Mouse (Mus musculus) hindbrain, postnatal 0 days (tissue): ENCODE results near the gene Hist2h4. TPM values are rescaled to one million over a fixed set of nuclear protein-coding genes. Genes with fewer than 3 reads are reported as not detected.
"Not testable (repeated sequence)": the region's sequence is repeated elsewhere in the genome, so short reads cannot be mapped to it uniquely, and the experiment has no call there.

Source experiments
- ATAC-seq: fragments of 200-750 bp; cut with Nextera tagmentation; 2 replicates; pipeline ENCODE4 v1.8.0; 2017; ENCODE audit warnings: mild to moderate bottlenecking, moderate TSS enrichment, moderate library complexity
- DNase-seq: peaks from one replicate; pipeline ENCODE4 v3.0.0-alpha.2; 2015; ENCODE audit warnings: low spot score
- H3K27ac ChIP-seq: fragments of 300-500 bp; sonication (generic); 2 replicates; pipeline ENCODE4 v1.5.1; 2014; ENCODE audit warnings: mild to moderate bottlenecking
- H3K27me3 ChIP-seq: fragments of 300-500 bp; sonication (generic); 2 replicates; pipeline ENCODE4 v1.6.1; 2014; ENCODE audit warnings: low read length, mixed read lengths; ENCODE audit not compliant: insufficient read depth
- H3K36me3 ChIP-seq: fragments of 300-500 bp; sonication (generic); 2 replicates; pipeline ENCODE4 v1.6.1; 2014; ENCODE audit warnings: low read length, mixed read lengths; ENCODE audit not compliant: insufficient read depth
- H3K4me1 ChIP-seq: fragments of 300-500 bp; sonication (generic); 2 replicates; pipeline ENCODE4 v1.6.1; 2014; ENCODE audit warnings: antibody characterized with exemption, low read length, mixed read lengths; ENCODE audit not compliant: insufficient read depth
- H3K4me2 ChIP-seq: fragments of 300-500 bp; sonication (generic); 2 replicates; pipeline ENCODE4 v1.6.1; 2014; ENCODE audit warnings: low read depth, mild to moderate bottlenecking, low read length, moderate library complexity, mixed read lengths
- H3K4me3 ChIP-seq: fragments of 300-500 bp; sonication (generic); 2 replicates; pipeline ENCODE4 v1.5.1; 2014; ENCODE audit warnings: low read length
- H3K9ac ChIP-seq: fragments of 300-500 bp; sonication (generic); replicated peaks from 2 replicates; pipeline ENCODE4 v1.6.1; 2014; ENCODE audit warnings: mild to moderate bottlenecking, low read length, moderate library complexity, mixed read lengths
- H3K9me3 ChIP-seq: fragments of 300-500 bp; sonication (generic); 2 replicates; pipeline ENCODE4 v1.6.1; 2016; ENCODE audit warnings: low read length, mixed read lengths
- CTCF ChIP-seq: IDR thresholded peaks from 2 replicates; pipeline ENCODE4 v1.5.1; 2016; ENCODE audit warnings: antibody characterized with exemption, control low read depth, low read depth
- WGBS: fragments of 180-500 bp; shearing (Covaris S2); extraction: QIAGEN DNeasy Blood & Tissue Kit; methylation state at CpG from one replicate; pipeline ENCODE4 v1.1.7; 2014; 5-methylcytosine and 5-hydroxymethylcytosine counted together
- polyA plus RNA-seq: library from polyadenylated mRNA; unstranded; fragments of >200 nt; fragmentation: Nextera tagmentation; extraction: Ambion mirVana; gene quantifications from 2 replicates; pipeline ENCODE4 v1.2.1, GENCODE M21; 2015
- total RNA-seq: library from RNA; depleted of rRNA; stranded (reverse); fragments of >200 nt; gene quantifications from 2 replicates; pipeline ENCODE4 v1.2.3, GENCODE M21; 2014

Gene Hist2h4
- total and polyA plus RNA-seq, 2 experiments from 2014 or later, result 10.2 to 159 TPM

GRCm38 (mm10) chr3:96254683-96255355 is 8.3 kb downstream of the Hist2h4 start:
- H3K9ac ChIP-seq, result no peak overlapping the region
- ATAC-seq (peak; percentile 70), DNase-seq (peak; percentile 64)
- H3K4me3 ChIP-seq, result no peak overlapping the region
- no peaks in the 10 kb centered on the region for H3K4me1 ChIP-seq
- 43% methylated on average over 10 of the region's 10 CpGs for WGBS
- H3K9me3 ChIP-seq, result no peaks in the 10 kb centered on the region
- no peak overlapping the region for H3K27ac ChIP-seq
- no peak overlapping the region for H3K4me2 ChIP-seq
- H3K36me3 ChIP-seq, result no peaks in the 10 kb centered on the region
- no peaks in the 10 kb centered on the region for H3K27me3 ChIP-seq
- no peak for TF ChIP-seq CTCF

- no peak overlapping the region for H3K4me2 ChIP-seq
- no peaks in the 10 kb centered on the region for H3K27me3 ChIP-seq
- H3K9ac ChIP-seq, result no peak overlapping the region
- H3K27ac ChIP-seq, result no peak overlapping the region
- WGBS, result 96% methylated on average over 3 of the region's 3 CpGs
- H3K4me1 ChIP-seq, result no peaks in the 10 kb centered on the region
- DNase-seq (no peak), ATAC-seq (no peak)
- H3K9me3 ChIP-seq, result no peaks in the 10 kb centered on the region
- no peak overlapping the region for H3K4me3 ChIP-seq
- no peaks in the 10 kb centered on the region for H3K36me3 ChIP-seq
- TF ChIP-seq CTCF, result no peak
Measured at GRCm38 (mm10) chr3:96251787-96252186, 11.3 kb downstream of the Hist2h4 start.

DNA sequence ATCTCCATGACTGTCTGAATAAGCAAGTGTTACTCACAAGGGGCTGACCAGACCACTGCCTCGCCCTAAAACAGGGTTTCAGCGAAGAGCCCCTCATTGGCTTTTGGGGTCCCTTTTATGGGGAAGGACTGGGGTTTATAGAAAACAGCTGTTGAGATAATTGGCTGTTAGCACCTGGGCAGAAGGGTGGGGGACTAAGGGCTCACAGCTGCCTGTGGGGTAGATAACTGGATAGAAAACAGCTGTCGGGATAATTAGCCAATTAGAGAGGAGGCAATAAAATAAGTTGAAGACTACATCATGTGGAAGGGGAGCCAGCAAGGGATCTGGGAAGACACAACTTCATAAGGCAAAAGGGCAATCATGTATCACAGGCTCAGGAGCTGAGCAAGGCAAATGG is 12.2 kb downstream of the Hist2h4 start:
- H3K27me3 ChIP-seq, result no peaks in the 10 kb centered on the region
- no peaks in the 10 kb centered on the region for H3K4me1 ChIP-seq
- 83% methylated on average over 3 of the region's 3 CpGs for WGBS
- H3K9ac ChIP-seq, result no peak overlapping the region
- H3K4me2 ChIP-seq, result no peak overlapping the region
- ATAC-seq, result no peak
- no peak for DNase-seq
- H3K36me3 ChIP-seq, result no peaks in the 10 kb centered on the region
- H3K4me3 ChIP-seq, result no peak overlapping the region
- no peaks in the 10 kb centered on the region for H3K9me3 ChIP-seq
- TF ChIP-seq CTCF, result no peak
- no peak overlapping the region for H3K27ac ChIP-seq

DNA sequence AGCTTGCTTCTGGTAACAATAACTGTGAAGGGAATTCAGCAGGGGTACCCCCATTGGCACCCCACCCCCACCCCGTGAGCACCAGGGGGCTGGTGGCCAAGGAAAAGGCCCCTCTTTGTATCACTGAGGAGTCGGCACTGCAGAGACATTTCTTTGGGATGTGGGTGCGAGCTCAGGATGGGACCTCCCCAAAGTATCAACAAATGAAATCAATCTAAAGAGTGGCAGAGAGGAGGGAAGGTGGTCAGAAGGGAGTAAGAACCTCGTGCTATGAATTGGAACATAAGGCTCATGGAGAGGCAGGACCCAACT is 14.1 kb downstream of the Hist2h4 start:
- H3K4me1 ChIP-seq, result no peaks in the 10 kb centered on the region

GRCm38 (mm10) chr3:96248141-96249033 is 14.7 kb downstream of the Hist2h4 start:
- Histone ChIP-seq H3K4me2 (peak overlapping the region; percentile 51), H3K4me3 (peak overlapping the region; percentile 28; the same call in 1 of the 2 replicates), H3K9me3 (no peaks in the 10 kb centered on the region), H3K36me3 (no peaks in the 10 kb centered on the region), H3K27ac (no peak overlapping the region), H3K27me3 (no peaks in the 10 kb centered on the region), H3K9ac (no peak overlapping the region), H3K4me1 (no peaks in the 10 kb centered on the region)
- TF ChIP-seq CTCF, result no peak
- 51% methylated on average over 6 of the region's 6 CpGs for WGBS
- ATAC-seq (no peak), DNase-seq (no peak)

More for the DNA sequence above, 14.1 kb downstream of the Hist2h4 start:
- H3K36me3 ChIP-seq, result no peaks in the 10 kb centered on the region
- no peak overlapping the region for H3K9ac ChIP-seq
- peak overlapping the region; percentile 51; the same call in 1 of the 2 replicates for H3K4me2 ChIP-seq
- no peak overlapping the region for H3K4me3 ChIP-seq
- DNase-seq (no peak), ATAC-seq (no peak)
- H3K27me3 ChIP-seq, result no peaks in the 10 kb centered on the region
- no peak overlapping the region for H3K27ac ChIP-seq
- H3K9me3 ChIP-seq, result no peaks in the 10 kb centered on the region
- no peak for TF ChIP-seq CTCF
- WGBS, result 54% methylated on average over 4 of the region's 4 CpGs

GRCm38 (mm10) chr3:96247356-96248140 is 15.6 kb downstream of the Hist2h4 start:
- no peak for ATAC-seq
- no peaks in the 10 kb centered on the region for H3K9me3 ChIP-seq
- no peaks in the 10 kb centered on the region for H3K4me1 ChIP-seq
- no peaks in the 10 kb centered on the region for H3K27me3 ChIP-seq
- peak overlapping the region; percentile 51 for H3K4me2 ChIP-seq
- peak overlapping the region; percentile 28 for H3K4me3 ChIP-seq
- 11% methylated on average over 11 of the region's 11 CpGs for WGBS
- H3K9ac ChIP-seq, result peak overlapping the region; percentile 24; the same call in 1 of the 2 replicates
- H3K27ac ChIP-seq, result no peak overlapping the region
- TF ChIP-seq CTCF, result no peak
- no peaks in the 10 kb centered on the region for H3K36me3 ChIP-seq
- no peak for DNase-seq

- H3K9me3 ChIP-seq, DNase-seq, H3K36me3 ChIP-seq, H3K27me3 ChIP-seq, H3K4me1 ChIP-seq: not testable (repeated sequence)
- WGBS, result no CpG with 5 or more reads among the region's 47 CpGs
- peak; percentile 93 for ATAC-seq
- H3K4me2 ChIP-seq, result peak within 1 kb of the TSS; percentile 51
- peak within 1 kb of the TSS; percentile 68; the same call in 1 of the 2 replicates for H3K27ac ChIP-seq
- peak within 1 kb of the TSS; percentile 28 for H3K4me3 ChIP-seq
- H3K9ac ChIP-seq, result peak within 1 kb of the TSS; percentile 24; the same call in 1 of the 2 replicates
Measured at GRCm38 (mm10) chr3:96246427-96246856, 16.7 kb downstream of the Hist2h4 start, which contains the start of gene Hist2h3c1. Gene Hist2h3c1, plus strand, starts transcription at chr3:96246685.

GRCm38 (mm10) chr3:96246018-96246417 is 17.1 kb downstream of the Hist2h4 start:
- Histone ChIP-seq H3K27ac (peak overlapping the region; percentile 68; the same call in 1 of the 2 replicates), H3K4me3 (peak overlapping the region; percentile 27; the same call in 1 of the 2 replicates), H3K4me2 (0 out of 2 replicates have a peak overlapping the region, but pooled peaks have one; percentile 30)
- H3K9ac ChIP-seq, H3K9me3 ChIP-seq, ATAC-seq, H3K4me1 ChIP-seq, H3K27me3 ChIP-seq, H3K36me3 ChIP-seq, DNase-seq: not testable (repeated sequence)
- 0% methylated on average over 10 of the region's 21 CpGs for whole genome bisulfite sequencing
